Mouse (Mus musculus): ENCODE data around the gene Inmt.
"Not testable (repeated sequence)": the region's sequence is repeated elsewhere in the genome, so short reads cannot be mapped to it uniquely, and the experiment has no call there.

The Inmt gene

GRCm38 (mm10) chr6:55174741-55175181 is at the start of gene Inmt:
Inmt (minus strand) TSS chr6:55175043.
- DNase-seq (ENCODE audit: low spot score): no peak

- DNase-seq (ENCODE audit: low spot score): no peak
These were observed 49.1 kb upstream of the Inmt start for GRCm38 (mm10) chr6:55223986-55224385.

GRCm38 (mm10) chr6:55218232-55218631 is 43.4 kb upstream of the Inmt start:
- DNase-seq (ENCODE audit: low spot score): no peak

GRCm38 (mm10) chr6:55214541-55214940 is 39.7 kb upstream of the Inmt start:
- DNase-seq (ENCODE audit: low spot score): no peak

- no peak for DNase-seq (ENCODE audit: low spot score)
These were observed 35.9 kb upstream of the Inmt start for GRCm38 (mm10) chr6:55210423-55211365.

- no peak for DNase-seq (ENCODE audit: low spot score)
These were observed 32.9 kb upstream of the Inmt start for GRCm38 (mm10) chr6:55207786-55208185.

- no peak for DNase-seq (ENCODE audit: low spot score)
These were observed 29.1 kb upstream of the Inmt start for GRCm38 (mm10) chr6:55203931-55204330.

GRCm38 (mm10) chr6:55202913-55203910 is 28.4 kb upstream of the Inmt start, which contains the start of gene Mindy4:
Mindy4 (plus strand) TSS chr6:55203383.
- peak; percentile 95 for DNase-seq (ENCODE audit: low spot score)

- no peak for DNase-seq (ENCODE audit: low spot score)
These were observed 24.2 kb upstream of the Inmt start for GRCm38 (mm10) chr6:55199047-55199446.

- no peak for DNase-seq (ENCODE audit: low spot score)
These were observed 18.3 kb upstream of the Inmt start for GRCm38 (mm10) chr6:55193171-55193570.

- DNase-seq (ENCODE audit: low spot score): no peak
These were observed 16.7 kb upstream of the Inmt start for GRCm38 (mm10) chr6:55191537-55191936.

- no peak for DNase-seq (ENCODE audit: low spot score)
These were observed 14.6 kb upstream of the Inmt start for GRCm38 (mm10) chr6:55189406-55189805.

GRCm38 (mm10) chr6:55187827-55188226 is 13.0 kb upstream of the Inmt start:
- not testable (repeated sequence) for DNase-seq (ENCODE audit: low spot score)

GRCm38 (mm10) chr6:55182655-55183430 is 8.0 kb upstream of the Inmt start:
- DNase-seq (ENCODE audit: low spot score): no peak

GRCm38 (mm10) chr6:55179560-55179959 is 4.7 kb upstream of the Inmt start:
- no peak for DNase-seq (ENCODE audit: low spot score)

GRCm38 (mm10) chr6:55177060-55177732 is 2.4 kb upstream of the Inmt start:
- peak; percentile 49 for DNase-seq (ENCODE audit: low spot score)

- DNase-seq (ENCODE audit: low spot score): no peak
These were observed 1.0 kb upstream of the Inmt start for GRCm38 (mm10) chr6:55175892-55176291.

- no peak for DNase-seq (ENCODE audit: low spot score)
These were observed 613 bp upstream of the Inmt start for GRCm38 (mm10) chr6:55175456-55175855.

- DNase-seq (ENCODE audit: low spot score): peak; percentile 41
These were observed 898 bp downstream of the Inmt start for GRCm38 (mm10) chr6:55173941-55174349.

GRCm38 (mm10) chr6:55173171-55173570 is 1.7 kb downstream of the Inmt start:
- no peak for DNase-seq (ENCODE audit: low spot score)

GRCm38 (mm10) chr6:55171638-55172037 is 3.2 kb downstream of the Inmt start:
- no peak for DNase-seq (ENCODE audit: low spot score)
